Mouse (Mus musculus): ENCODE results near the gene Smc1b.
"Not testable (repeated sequence)": the region's sequence is repeated elsewhere in the genome, so short reads cannot be mapped to it uniquely, and the experiment has no call there.

DNA sequence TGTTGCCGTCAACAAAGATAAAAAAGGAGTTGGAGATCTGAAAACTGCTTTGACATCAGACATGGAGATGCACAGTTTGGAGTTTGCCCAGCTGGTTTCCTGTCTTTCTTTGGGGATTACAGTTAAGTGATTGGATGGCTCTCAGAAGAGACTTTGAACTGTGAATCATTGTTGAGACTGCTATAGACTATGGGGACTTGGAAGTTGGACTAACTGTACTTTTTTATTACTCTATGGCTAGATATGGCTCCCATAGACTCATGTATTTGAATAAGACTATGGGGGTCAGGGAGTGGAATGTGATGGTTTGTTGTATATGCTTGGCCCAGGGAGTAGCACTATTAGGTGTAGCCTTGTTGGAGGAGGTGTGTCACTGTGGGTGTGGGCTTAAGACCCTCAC is 101.1 kb downstream of the Smc1b start:
- not testable (repeated sequence) for TF ChIP-seq CTCF (IDR thresholded peaks at IDR 0.05; ENCODE audit: control insufficient read depth, insufficient read depth, insufficient read length); MAX (IDR thresholded peaks at IDR 0.05); MYOG (IDR thresholded peaks at IDR 0.05; ENCODE audit: control insufficient read depth, extremely low read depth, insufficient read length)

Data from C2C12 (cell line).